In the genomic region with DNA sequence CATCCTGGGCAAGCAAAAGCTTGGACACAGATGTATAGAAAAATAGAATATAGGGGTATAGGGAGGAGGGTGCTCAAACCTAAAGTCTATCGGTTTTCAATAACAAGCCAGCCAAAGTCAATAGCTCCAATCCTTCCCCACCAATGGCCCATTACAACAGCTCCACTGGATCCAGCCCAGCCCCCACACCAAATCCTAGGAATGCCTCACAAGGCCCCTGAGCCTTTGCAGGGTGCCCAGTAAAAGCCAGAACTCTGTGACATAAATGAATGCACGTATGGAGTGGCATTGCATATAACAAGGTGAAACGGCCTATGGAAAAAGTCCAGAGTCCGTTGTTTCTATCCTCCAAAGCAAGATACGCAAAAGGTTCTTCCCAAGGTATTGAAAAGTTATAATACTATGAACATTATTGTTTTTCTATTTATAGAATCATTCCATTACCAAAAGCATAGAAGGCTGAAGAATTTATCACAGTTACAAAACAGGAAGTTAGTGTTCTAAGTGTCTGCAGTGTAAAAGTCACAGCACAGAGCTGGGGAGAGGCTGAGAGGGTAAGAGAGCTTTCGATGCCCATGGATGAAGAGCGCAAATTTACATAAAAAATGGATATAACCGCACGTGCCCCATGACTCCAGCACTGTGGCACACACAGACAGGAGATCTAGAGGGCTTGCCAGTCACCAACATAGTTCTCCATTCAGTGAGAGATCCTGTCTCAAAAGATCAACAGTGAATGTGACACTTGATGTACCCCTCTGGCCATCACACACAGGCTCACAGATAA, we compare ENCODE assay signal across 21 mouse cellular contexts. TPM values are rescaled to one million over a fixed set of nuclear protein-coding genes. Genes with fewer than 3 reads are reported as not detected.
DNase-seq lines count a peak whose midpoint lies in the region; ATAC-seq lines count a peak whose summit lies in the region.
"Had no signal": no experiment of that assay in that cellular context is flagged by ENCODE, and none has a peak within 500 bp of the region (broad histone marks: within the 10 kb centered on the region; RNA-seq: fewer than 3 reads in every experiment).

No protein-coding gene starts in this region.

- H3K4me2 ChIP-seq in lung, embryonic 15.5 days, result no peak overlapping the region
- H3K4me2 ChIP-seq in hindbrain, embryonic 13.5 days, result no peak overlapping the region
- H3K4me2 ChIP-seq: embryonic facial prominence, embryonic 12.5 days; forebrain, embryonic 13.5 days; heart, embryonic 15.5 days; hindbrain, embryonic 15.5 days had no signal

- H3K9me3 ChIP-seq in heart, embryonic 10.5 days, result no peaks in the 10 kb centered on the region
- no peaks in the 10 kb centered on the region for H3K9me3 ChIP-seq in lung, embryonic 15.5 days
- H3K9me3 ChIP-seq in hindbrain, embryonic 13.5 days, result no peaks in the 10 kb centered on the region
- H3K9me3 ChIP-seq: embryonic facial prominence, embryonic 12.5 days; forebrain, embryonic 13.5 days; heart, embryonic 15.5 days; hindbrain, embryonic 10.5 days; hindbrain, embryonic 15.5 days had no signal

- no peaks in the 10 kb centered on the region for H3K27me3 ChIP-seq in heart, embryonic 10.5 days (ENCODE audit: insufficient read depth, poor library complexity, severe bottlenecking)
- H3K27me3 ChIP-seq in lung, embryonic 15.5 days, result no peaks in the 10 kb centered on the region
- no peaks in the 10 kb centered on the region for H3K27me3 ChIP-seq in hindbrain, embryonic 13.5 days
- H3K27me3 ChIP-seq: embryonic facial prominence, embryonic 12.5 days; forebrain, embryonic 13.5 days; heart, embryonic 15.5 days; hindbrain, embryonic 15.5 days had no signal

- peak; percentile 64 for DNase-seq in heart, embryonic 10.5 days (ENCODE audit: low spot score)
- DNase-seq in heart, postnatal 36 days, result no peak
- no peak for DNase-seq in lung, adult 18-20 months
- DNase-seq: adrenal gland, adult 8-10 months; adrenal gland, postnatal 36 days; cerebellum, adult 8-10 months; cerebellum, postnatal 14 days; forebrain, postnatal 0 days; gastrocnemius, postnatal 36 days; heart, postnatal 14 days; kidney, adult 11 months had no signal

- no peak overlapping the region for H3K9ac ChIP-seq in lung, embryonic 15.5 days
- H3K9ac ChIP-seq in hindbrain, embryonic 13.5 days, result no peak overlapping the region
- H3K9ac ChIP-seq: embryonic facial prominence, embryonic 12.5 days; forebrain, embryonic 13.5 days; forebrain, postnatal 0 days; heart, embryonic 15.5 days; hindbrain, embryonic 15.5 days had no signal

- no peak overlapping the region for H3K4me3 ChIP-seq in heart, embryonic 10.5 days
- no peak overlapping the region for H3K4me3 ChIP-seq in lung, embryonic 15.5 days
- H3K4me3 ChIP-seq in hindbrain, embryonic 13.5 days, result no peak overlapping the region
- H3K4me3 ChIP-seq: embryonic facial prominence, embryonic 12.5 days; forebrain, embryonic 13.5 days; heart, embryonic 15.5 days; hindbrain, embryonic 10.5 days; hindbrain, embryonic 15.5 days had no signal

- H3K36me3 ChIP-seq in heart, embryonic 10.5 days, result 0 out of 2 replicates have a peak, but pooled peaks cover 9% of the 10 kb centered on the region
- H3K36me3 ChIP-seq in lung, embryonic 15.5 days, result no peaks in the 10 kb centered on the region
- H3K36me3 ChIP-seq in hindbrain, embryonic 13.5 days, result no peaks in the 10 kb centered on the region
- H3K36me3 ChIP-seq: heart, embryonic 15.5 days; hindbrain, embryonic 10.5 days; hindbrain, embryonic 15.5 days had no signal

- intact Hi-C loops in heart, postnatal 36 days (cut with DNase I), result no loop called here

- 88% methylated on average over 9 of the region's 9 CpGs for WGBS in heart, embryonic 10.5 days
- 85% methylated on average over 9 of the region's 9 CpGs for WGBS in lung, embryonic 15.5 days
- 92% methylated on average over 9 of the region's 9 CpGs for WGBS in hindbrain, embryonic 13.5 days

- peaks cover 7% of the 10 kb centered on the region for H3K4me1 ChIP-seq in heart, embryonic 10.5 days
- peaks cover 42% of the 10 kb centered on the region for H3K4me1 ChIP-seq in lung, embryonic 15.5 days
- H3K4me1 ChIP-seq in hindbrain, embryonic 13.5 days (replicated peaks), result no peaks in the 10 kb centered on the region
- H3K4me1 ChIP-seq: forebrain, embryonic 13.5 days; hindbrain, embryonic 10.5 days; hindbrain, embryonic 15.5 days had no signal

- no peak for ATAC-seq in lung, embryonic 15.5 days (ENCODE audit: borderline replicate concordance, extremely low read depth, low FRiP score, low TSS enrichment)
- 0 out of 2 replicates have a peak, but pooled peaks have one; percentile 56 for ATAC-seq in common myeloid progenitor, adult 5-6 weeks (replicated peaks; ENCODE audit: low read depth, poor library complexity, severe bottlenecking)
- peak; percentile 35; the same call in 1 of the 2 replicates for ATAC-seq in granulocyte monocyte progenitor cell, adult 5-6 weeks (replicated peaks; ENCODE audit: poor library complexity, severe bottlenecking)
- ATAC-seq in hindbrain, embryonic 13.5 days (ENCODE audit: low FRiP score), result no peak
- ATAC-seq: forebrain, embryonic 13.5 days; forebrain, postnatal 0 days had no signal

- H3K27ac ChIP-seq in heart, embryonic 10.5 days, result no peak overlapping the region
- peak overlapping the region; percentile 63; the same call in 1 of the 2 replicates for H3K27ac ChIP-seq in lung, embryonic 15.5 days
- H3K27ac ChIP-seq in hindbrain, embryonic 13.5 days, result no peak overlapping the region
- H3K27ac ChIP-seq: embryonic facial prominence, embryonic 12.5 days; forebrain, embryonic 13.5 days; heart, embryonic 15.5 days; hindbrain, embryonic 10.5 days; hindbrain, embryonic 15.5 days had no signal

RNA-seq across cellular contexts. Expression of a gene that starts 23.2 kb away (rescaled TPM):
- polyA plus RNA-seq in heart, embryonic 10.5 days (2016; fragmentation: Nextera tagmentation; extraction: Ambion mirVana), result 0.46 and 0.58 TPM in 2 replicates
- under 1 TPM; 0.11 to 0.14 TPM for total RNA-seq in heart, postnatal 36 days (2021)
- 0.44 and 0.50 TPM in 2 replicates for polyA plus RNA-seq in lung, embryonic 15.5 days (2015; fragmentation: Nextera tagmentation; extraction: Ambion mirVana)
- total RNA-seq in common myeloid progenitor, adult 5-6 weeks (2017), result not detected in 2 replicates
- total RNA-seq in granulocyte monocyte progenitor cell, adult 5-6 weeks (2014; fragmentation: Nextera tagmentation), result not detected in 2 replicates
- not detected in 2 replicates for total RNA-seq in granulocyte monocyte progenitor cell, adult 5-6 weeks (2017)
- 0.12 and 0.17 TPM in 2 replicates for polyA plus RNA-seq in hindbrain, embryonic 13.5 days (2015; fragmentation: Nextera tagmentation; extraction: Ambion mirVana)
- total RNA-seq: adrenal gland, postnatal 36 days; ES-E14 had no signal
- polyA plus RNA-seq: forebrain, embryonic 13.5 days had no signal

RNA-seq across cellular contexts. Expression of a gene that starts 26.1 kb away (rescaled TPM):
- 16.8 and 20.0 TPM in 2 replicates for polyA plus RNA-seq in heart, embryonic 10.5 days (2016; fragmentation: Nextera tagmentation; extraction: Ambion mirVana)
- 10 to 100 TPM; 58.3 to 66.6 TPM for total RNA-seq in heart, postnatal 36 days (2021)
- 30.4 and 32.5 TPM in 2 replicates for polyA plus RNA-seq in lung, embryonic 15.5 days (2015; fragmentation: Nextera tagmentation; extraction: Ambion mirVana)
- 0.15 and 0.59 TPM in 2 replicates for total RNA-seq in common myeloid progenitor, adult 5-6 weeks (2017)
- total RNA-seq in granulocyte monocyte progenitor cell, adult 5-6 weeks (2014; fragmentation: Nextera tagmentation), result 0.13 TPM in 1 of 2 replicates, not detected in the other
- 0.05 and 0.34 TPM in 2 replicates for total RNA-seq in granulocyte monocyte progenitor cell, adult 5-6 weeks (2017)
- 2.7 and 3.8 TPM in 2 replicates for polyA plus RNA-seq in hindbrain, embryonic 13.5 days (2015; fragmentation: Nextera tagmentation; extraction: Ambion mirVana)

Comparison
In these comparisons a context has a peak if more than half of its experiments do, and no peak if none do; other contexts are left out.
1. ATAC-seq: peak in common myeloid progenitor, adult 5-6 weeks (single experiment) and granulocyte monocyte progenitor cell, adult 5-6 weeks (single experiment); none in lung, embryonic 15.5 days (single experiment) and hindbrain, embryonic 13.5 days (single experiment).
2. RNA of a gene that starts 26.1 kb away (total RNA-seq): 58.3 to 66.6 TPM in heart, postnatal 36 days; 0.15 to 0.59 TPM in common myeloid progenitor, adult 5-6 weeks and 0.05 to 0.34 TPM in granulocyte monocyte progenitor cell, adult 5-6 weeks; every median in the first group is over 10 times any median in the second.